Mouse (Mus musculus): ENCODE data around the gene Tcaf3. TPM values are rescaled to one million over a fixed set of nuclear protein-coding genes. Genes with fewer than 3 reads are reported as not detected.

The Tcaf3 gene
- polyA plus RNA-seq, 1 experiment from 2014 or later, result not detected

DNA sequence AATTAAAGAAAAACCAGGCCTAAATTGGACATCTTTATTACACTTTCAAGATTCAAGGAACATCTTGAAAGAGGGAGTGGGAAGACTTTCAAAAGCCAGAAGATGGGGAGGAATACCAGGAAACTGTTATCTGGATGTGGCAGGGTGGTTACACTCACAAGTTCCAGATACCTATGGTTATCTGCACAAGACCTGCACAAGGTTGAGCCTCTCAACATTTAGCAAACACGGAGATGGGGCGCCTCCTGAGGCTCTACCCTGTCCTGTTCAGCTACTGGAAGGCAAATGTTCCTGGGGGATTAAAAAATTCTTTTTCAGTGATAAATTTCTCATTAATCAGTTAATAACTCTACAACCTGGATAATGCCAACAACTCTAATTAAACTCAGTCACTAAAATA, 20.1 kb downstream of the Tcaf3 start:
- H3K27ac ChIP-seq, result no peak overlapping the region
- H3K4me1 ChIP-seq, result no peaks in the 10 kb centered on the region
- no peak for ATAC-seq (ENCODE audit: low FRiP score, low read depth)
- H3K27me3 ChIP-seq, result no peaks in the 10 kb centered on the region
- H3K9ac ChIP-seq, result no peak overlapping the region
- no peaks in the 10 kb centered on the region for H3K9me3 ChIP-seq
- no peaks in the 10 kb centered on the region for H3K36me3 ChIP-seq
- H3K4me2 ChIP-seq (replicated peaks), result no peak overlapping the region
- no peak overlapping the region for H3K4me3 ChIP-seq
- WGBS, result 74% methylated on average over 2 of the region's 2 CpGs

DNA sequence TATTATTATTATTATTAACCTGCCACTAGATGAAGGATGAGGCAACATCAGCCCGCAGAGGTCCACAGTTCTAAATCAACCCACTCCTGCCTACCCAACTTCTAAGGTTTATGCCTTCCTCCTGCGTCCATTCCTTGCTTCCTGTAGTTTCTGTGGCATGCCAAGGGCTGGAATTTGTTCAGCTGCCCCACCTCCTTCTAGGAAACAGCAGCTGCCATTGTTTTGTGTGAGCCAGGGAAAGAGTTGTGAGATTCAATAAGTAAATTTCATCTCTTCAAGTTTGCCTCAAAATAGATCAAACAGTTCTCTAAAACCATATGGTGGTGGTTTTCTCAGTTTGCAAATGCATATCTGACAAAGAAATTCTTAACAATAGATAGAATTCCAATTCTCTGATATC, 29.3 kb downstream of the Tcaf3 start:
- H3K27me3 ChIP-seq, result no peaks in the 10 kb centered on the region
- H3K9me3 ChIP-seq, result no peaks in the 10 kb centered on the region
- no peak overlapping the region for H3K4me2 ChIP-seq (replicated peaks)
- H3K36me3 ChIP-seq, result no peaks in the 10 kb centered on the region
- no peak for ATAC-seq (ENCODE audit: low FRiP score, low read depth)
- no peaks in the 10 kb centered on the region for H3K4me1 ChIP-seq
- no peak overlapping the region for H3K9ac ChIP-seq
- H3K27ac ChIP-seq, result no peak overlapping the region
- WGBS, result 85% methylated on average over 2 of the region's 2 CpGs
- no peak overlapping the region for H3K4me3 ChIP-seq

DNA sequence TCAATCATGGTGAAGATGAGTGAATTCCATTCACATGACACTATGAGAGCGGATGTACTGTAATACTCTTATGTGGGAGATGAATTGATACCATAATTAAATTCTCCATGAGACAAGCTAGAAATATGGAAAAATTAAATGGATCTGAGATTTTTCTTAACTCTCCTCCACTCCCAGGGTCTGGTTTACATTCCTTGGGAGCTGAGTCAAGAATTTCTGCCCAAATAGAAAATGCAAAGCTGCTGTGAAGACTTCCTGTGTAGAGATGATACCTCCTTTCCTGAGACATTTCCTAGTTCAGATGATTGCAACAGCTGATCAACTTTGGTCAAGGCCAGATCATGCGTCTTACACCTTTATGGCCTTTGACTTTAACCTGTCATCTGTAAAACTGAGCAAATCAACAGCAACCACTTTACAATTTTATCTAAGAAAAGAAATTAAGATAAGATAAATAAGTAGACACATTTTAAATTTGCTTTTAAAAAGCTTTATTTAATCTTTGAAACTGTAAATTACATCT, 31.4 kb downstream of the Tcaf3 start:
- Histone ChIP-seq H3K4me2 (replicated peaks) (no peak overlapping the region), H3K9me3 (no peaks in the 10 kb centered on the region), H3K27ac (no peak overlapping the region), H3K4me3 (no peak overlapping the region), H3K36me3 (no peaks in the 10 kb centered on the region), H3K4me1 (0 out of 2 replicates have a peak, but pooled peaks cover 3% of the 10 kb centered on the region), H3K9ac (no peak overlapping the region), H3K27me3 (no peaks in the 10 kb centered on the region)
- 81% methylated on average over 2 of the region's 2 CpGs for WGBS
- no peak for ATAC-seq (ENCODE audit: low FRiP score, low read depth)

DNA sequence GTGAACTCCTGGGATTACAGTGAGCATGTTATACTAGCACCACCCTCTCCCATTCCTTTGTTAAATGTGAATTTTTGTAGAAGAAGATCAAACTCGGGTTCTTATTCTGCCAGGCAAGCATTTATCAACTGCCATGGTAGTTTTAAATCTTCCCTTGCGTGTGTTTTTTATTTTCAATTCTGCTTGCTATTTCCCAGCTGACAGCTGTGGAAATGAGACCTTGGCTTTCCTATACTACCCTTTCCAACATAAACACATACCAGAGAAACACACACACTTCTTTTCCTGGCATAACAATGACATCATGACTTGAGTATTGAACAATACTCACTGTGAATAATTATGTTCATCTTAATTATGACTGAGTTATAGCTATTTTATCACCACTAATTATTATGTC, 35.2 kb downstream of the Tcaf3 start:
- WGBS, result 43% methylated on average over 2 of the region's 2 CpGs
- no peak for ATAC-seq (ENCODE audit: low FRiP score, low read depth)
- Histone ChIP-seq H3K9ac (no peak overlapping the region), H3K4me1 (0 out of 2 replicates have a peak, but pooled peaks cover 3% of the 10 kb centered on the region), H3K4me3 (no peak overlapping the region), H3K9me3 (no peaks in the 10 kb centered on the region), H3K4me2 (replicated peaks) (no peak overlapping the region), H3K36me3 (no peaks in the 10 kb centered on the region), H3K27me3 (no peaks in the 10 kb centered on the region), H3K27ac (no peak overlapping the region)

DNA sequence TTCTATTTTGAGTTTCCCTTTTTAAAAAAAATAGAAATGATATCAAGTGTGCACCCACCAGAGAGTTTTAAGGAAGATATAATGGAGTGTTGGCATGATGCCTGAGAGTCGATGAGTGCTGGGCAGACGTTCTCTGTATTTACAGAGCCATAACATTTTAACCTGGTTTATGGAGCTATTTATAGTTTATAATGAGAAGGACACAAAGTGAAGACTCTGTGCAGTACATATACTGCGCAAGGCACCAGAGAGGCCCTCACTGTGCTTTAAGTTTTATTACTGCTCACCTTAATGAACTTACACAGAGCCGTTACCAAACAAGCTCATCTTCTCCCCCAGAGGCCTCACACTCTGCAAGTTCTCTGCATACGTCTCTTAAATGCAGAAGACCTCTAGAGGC, 36.6 kb downstream of the Tcaf3 start:
- no peaks in the 10 kb centered on the region for H3K9me3 ChIP-seq
- no peak overlapping the region for H3K4me3 ChIP-seq
- H3K4me1 ChIP-seq, result 0 out of 2 replicates have a peak, but pooled peaks cover 3% of the 10 kb centered on the region
- ATAC-seq (ENCODE audit: low FRiP score, low read depth), result no peak
- 35% methylated on average over 5 of the region's 5 CpGs for WGBS
- H3K9ac ChIP-seq, result no peak overlapping the region
- no peaks in the 10 kb centered on the region for H3K27me3 ChIP-seq
- no peak overlapping the region for H3K4me2 ChIP-seq (replicated peaks)
- no peaks in the 10 kb centered on the region for H3K36me3 ChIP-seq
- H3K27ac ChIP-seq, result no peak overlapping the region

DNA sequence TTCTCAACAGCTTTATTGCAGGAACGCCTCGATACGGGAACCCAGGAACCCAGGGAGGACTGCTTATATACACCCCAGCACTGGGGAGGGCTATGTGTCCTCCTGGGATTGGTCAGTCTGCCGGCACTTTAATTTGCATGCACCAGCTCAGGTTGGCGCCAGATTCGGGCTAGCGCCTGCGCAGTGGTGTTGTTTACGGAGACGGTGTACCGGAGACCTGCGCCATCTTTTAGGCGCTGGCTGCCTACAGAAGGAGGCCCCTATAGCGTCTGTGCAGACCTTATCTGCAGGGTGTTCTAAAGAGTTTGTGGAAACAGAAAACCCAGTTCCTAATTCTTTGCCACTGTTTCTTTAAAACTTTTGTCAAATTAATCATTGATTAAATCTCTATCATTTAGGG, 38.9 kb downstream of the Tcaf3 start:
- Histone ChIP-seq H3K4me1 (0 out of 2 replicates have a peak, but pooled peaks cover 3% of the 10 kb centered on the region), H3K27ac (no peak overlapping the region), H3K27me3 (no peaks in the 10 kb centered on the region), H3K36me3 (no peaks in the 10 kb centered on the region), H3K9me3 (no peaks in the 10 kb centered on the region), H3K4me2 (replicated peaks) (no peak overlapping the region), H3K9ac (no peak overlapping the region), H3K4me3 (no peak overlapping the region)
- no peak for ATAC-seq (ENCODE audit: low FRiP score, low read depth)
- WGBS, result 96% methylated on average over 14 of the region's 14 CpGs

DNA sequence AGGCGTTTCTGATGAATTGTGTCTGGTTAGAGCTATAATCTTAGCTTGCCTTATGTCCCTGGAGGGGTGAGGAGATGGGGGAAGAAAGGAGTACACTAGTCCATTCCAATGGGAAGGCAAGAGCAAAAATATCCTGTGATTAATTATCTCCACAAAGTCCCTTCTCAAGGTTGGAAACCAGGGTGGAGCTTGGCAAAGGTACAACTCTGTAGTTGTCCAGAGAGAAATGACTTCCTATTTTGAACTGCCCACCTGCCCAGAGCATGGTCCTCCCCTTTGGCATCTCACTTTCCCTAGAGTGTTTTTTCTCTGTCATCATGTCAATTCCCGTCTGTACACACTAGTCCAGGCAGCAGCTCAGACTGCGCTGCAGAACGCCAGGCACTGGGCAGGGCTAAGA, 50.0 kb downstream of the Tcaf3 start, which contains the start of gene Olfr455:
Gene Olfr455, minus strand, starts transcription at position 127 of the 400 bp plus-strand sequence.
- Histone ChIP-seq H3K4me1 (no peaks in the 10 kb centered on the region), H3K4me2 (replicated peaks) (no peak within 1 kb of the TSS), H3K36me3 (no peaks in the 10 kb centered on the region), H3K9me3 (no peaks in the 10 kb centered on the region), H3K4me3 (no peak within 1 kb of the TSS), H3K27ac (no peak within 1 kb of the TSS), H3K27me3 (no peaks in the 10 kb centered on the region), H3K9ac (no peak within 1 kb of the TSS)
- 72% methylated on average over 4 of the region's 4 CpGs for WGBS
- no peak for ATAC-seq (ENCODE audit: low FRiP score, low read depth)

DNA sequence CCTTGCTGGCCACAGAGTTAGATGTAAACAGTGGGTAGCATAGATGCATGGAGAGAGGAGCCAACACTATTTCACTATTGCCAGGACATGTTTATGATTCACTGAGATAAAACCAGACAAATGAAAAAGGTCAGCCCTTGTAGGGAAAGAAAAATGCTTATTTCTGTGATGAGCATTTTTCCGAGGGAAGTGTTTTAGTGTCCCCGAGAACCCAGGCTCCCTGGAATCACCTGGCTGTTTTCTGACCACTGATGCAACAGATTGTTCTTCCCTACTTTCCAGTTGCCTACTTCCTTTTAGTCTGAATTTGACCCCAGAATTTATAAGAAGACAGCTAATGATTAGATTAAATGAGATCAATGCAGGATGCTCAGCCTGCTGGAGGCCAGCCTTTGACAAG, 51.3 kb downstream of the Tcaf3 start:
- Histone ChIP-seq H3K4me3 (no peak overlapping the region), H3K27me3 (no peaks in the 10 kb centered on the region), H3K36me3 (no peaks in the 10 kb centered on the region), H3K4me1 (peaks cover 3% of the 10 kb centered on the region; the same call in 1 of the 2 replicates), H3K9me3 (no peaks in the 10 kb centered on the region), H3K4me2 (replicated peaks) (no peak overlapping the region), H3K9ac (no peak overlapping the region), H3K27ac (no peak overlapping the region)
- WGBS, result 81% methylated on average over 2 of the region's 2 CpGs
- ATAC-seq (ENCODE audit: low FRiP score, low read depth), result no peak

DNA sequence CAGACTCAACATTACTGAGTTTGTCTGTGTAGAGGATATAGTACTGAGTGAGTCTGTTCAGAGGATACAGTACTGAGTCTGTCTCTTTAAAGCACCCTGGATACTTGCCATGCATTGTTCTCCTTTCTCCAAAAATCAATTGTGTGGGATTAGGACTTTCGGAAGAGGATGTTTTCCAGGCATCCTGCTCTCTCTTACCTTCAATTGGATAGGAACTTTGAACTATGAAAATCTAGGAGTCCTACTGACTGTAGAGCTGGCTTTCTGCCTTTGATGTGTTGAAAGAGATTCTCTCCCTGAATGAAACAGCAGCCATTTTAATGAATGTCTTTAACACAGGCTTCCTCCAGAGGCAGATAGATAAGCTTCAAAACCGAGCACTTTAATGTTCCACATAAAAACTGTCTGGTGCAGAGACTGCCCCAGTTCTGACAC, 52.0 kb downstream of the Tcaf3 start:
- H3K4me3 ChIP-seq, result no peak overlapping the region
- no peaks in the 10 kb centered on the region for H3K9me3 ChIP-seq
- H3K36me3 ChIP-seq, result no peaks in the 10 kb centered on the region
- H3K27me3 ChIP-seq, result no peaks in the 10 kb centered on the region
- no peak for ATAC-seq (ENCODE audit: low FRiP score, low read depth)
- WGBS, result 34% methylated on average over 2 of the region's 2 CpGs
- no peak overlapping the region for H3K9ac ChIP-seq
- H3K4me1 ChIP-seq, result peaks cover 6% of the 10 kb centered on the region; the same call in 1 of the 2 replicates
- no peak overlapping the region for H3K4me2 ChIP-seq (replicated peaks)
- no peak overlapping the region for H3K27ac ChIP-seq

DNA sequence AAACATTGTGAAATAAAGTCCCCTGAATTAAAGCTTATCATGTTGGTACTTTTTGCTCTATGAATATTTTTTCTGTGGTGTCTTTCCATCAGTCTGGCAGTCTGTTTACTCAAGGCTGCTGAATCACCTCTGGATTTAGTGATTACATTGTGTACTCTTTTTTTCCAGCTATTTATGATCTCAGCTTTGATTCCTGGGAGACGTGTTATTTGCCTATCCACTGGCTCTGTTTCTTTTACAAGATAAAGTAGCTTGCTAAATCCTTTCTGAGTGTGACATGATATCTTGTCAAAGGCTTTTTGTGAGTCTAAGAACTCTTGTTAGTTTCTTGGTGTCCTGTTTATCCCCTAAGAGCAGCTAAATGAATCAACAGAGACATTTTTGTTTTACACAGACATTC, 52.6 kb downstream of the Tcaf3 start:
- peaks cover 6% of the 10 kb centered on the region; the same call in 1 of the 2 replicates for H3K4me1 ChIP-seq
- H3K9me3 ChIP-seq, result no peaks in the 10 kb centered on the region
- no peak overlapping the region for H3K4me3 ChIP-seq
- 41% methylated on average over 1 of the region's 1 CpGs for whole genome bisulfite sequencing
- ATAC-seq (ENCODE audit: low FRiP score, low read depth), result no peak
- H3K4me2 ChIP-seq (replicated peaks), result no peak overlapping the region
- no peaks in the 10 kb centered on the region for H3K36me3 ChIP-seq
- H3K9ac ChIP-seq, result no peak overlapping the region
- H3K27me3 ChIP-seq, result no peaks in the 10 kb centered on the region
- H3K27ac ChIP-seq, result no peak overlapping the region

DNA sequence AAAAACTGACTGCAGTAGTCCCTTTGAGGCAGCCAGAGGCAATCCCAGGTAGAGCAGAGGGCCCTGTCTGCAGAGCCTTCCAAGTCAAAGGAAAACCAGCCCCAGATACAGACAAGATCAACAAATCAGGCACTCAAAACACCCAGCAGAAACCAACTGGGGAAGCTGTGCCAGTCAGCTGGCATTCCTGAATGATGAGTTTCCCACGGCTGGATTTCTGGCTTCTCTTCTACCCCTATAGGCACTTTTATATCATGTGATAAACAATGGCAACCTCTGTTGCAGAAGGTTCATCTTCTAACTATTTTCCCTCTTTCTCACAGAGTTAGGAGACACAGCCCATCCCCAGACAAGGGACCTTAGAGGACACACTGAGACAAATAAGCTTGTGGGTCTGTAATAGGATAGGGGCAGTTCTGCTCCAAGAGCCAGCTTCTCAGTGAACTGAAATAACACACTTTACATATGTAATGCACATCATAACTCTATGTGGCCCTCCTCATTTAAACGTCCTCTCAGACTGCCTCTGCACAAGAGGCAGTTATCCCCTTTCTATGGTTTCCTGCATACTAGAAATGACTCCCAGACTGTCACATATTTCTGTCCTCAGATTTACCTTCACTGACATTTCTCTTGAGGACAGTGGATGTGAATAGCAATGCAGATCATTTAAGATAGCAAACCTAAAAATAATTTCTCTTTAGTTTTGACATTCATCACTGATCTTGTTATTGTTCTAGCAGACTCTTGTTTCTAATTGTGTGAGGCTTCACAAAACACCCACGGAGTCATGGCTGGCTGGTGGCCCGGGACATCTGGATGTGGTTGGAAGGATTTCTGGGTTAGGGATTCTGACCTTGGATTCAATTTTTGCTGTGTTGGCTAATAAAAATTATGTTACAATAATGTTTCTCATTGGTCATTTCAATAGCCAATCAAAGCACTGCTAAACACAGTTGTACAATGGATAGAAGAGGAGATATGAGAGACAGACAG, 55.2 kb downstream of the Tcaf3 start:
- 43% methylated on average over 4 of the region's 4 CpGs for WGBS
- H3K4me2 ChIP-seq (replicated peaks), result no peak overlapping the region
- no peak overlapping the region for H3K27ac ChIP-seq

DNA sequence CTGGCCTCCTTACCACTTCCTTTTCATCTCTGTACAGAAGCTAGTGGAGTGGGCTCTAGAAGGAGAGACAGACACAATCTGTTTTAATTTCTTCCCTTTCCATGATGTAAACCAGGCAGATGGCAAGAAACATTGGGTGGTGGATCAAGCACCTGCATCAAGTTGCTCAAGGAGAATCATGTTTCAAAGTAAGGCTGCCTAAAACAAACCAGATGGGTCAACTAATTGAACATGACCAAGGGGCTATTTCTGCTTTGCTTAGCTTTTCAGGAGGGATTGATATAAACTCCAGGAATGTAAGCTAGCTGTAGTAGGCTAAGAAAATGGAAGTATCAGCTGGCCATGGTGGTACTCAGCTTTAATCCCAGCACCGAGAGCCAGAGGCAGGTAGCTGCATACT, 56.8 kb downstream of the Tcaf3 start:
- H3K4me1 ChIP-seq, result peaks cover 6% of the 10 kb centered on the region; the same call in 1 of the 2 replicates
- no peak overlapping the region for H3K9ac ChIP-seq
- no peaks in the 10 kb centered on the region for H3K27me3 ChIP-seq
- H3K4me2 ChIP-seq (replicated peaks), result no peak overlapping the region
- WGBS, result 20% methylated on average over 1 of the region's 1 CpGs
- no peak overlapping the region for H3K27ac ChIP-seq
- ATAC-seq (ENCODE audit: low FRiP score, low read depth), result no peak
- H3K4me3 ChIP-seq, result no peak overlapping the region
- no peaks in the 10 kb centered on the region for H3K36me3 ChIP-seq
- H3K9me3 ChIP-seq, result no peaks in the 10 kb centered on the region

More for the DNA sequence above, 55.2 kb downstream of the Tcaf3 start:
- Histone ChIP-seq H3K4me3 (no peak overlapping the region), H3K4me1 (peaks cover 6% of the 10 kb centered on the region; the same call in 1 of the 2 replicates), H3K36me3 (no peaks in the 10 kb centered on the region), H3K9ac (no peak overlapping the region), H3K9me3 (no peaks in the 10 kb centered on the region), H3K27me3 (no peaks in the 10 kb centered on the region)
- no peak for ATAC-seq (ENCODE audit: low FRiP score, low read depth)

Data from limb, embryonic 13.5 days (tissue).